Mouse (Mus musculus) layer of hippocampus, adult 6 months (tissue): Measurements from ENCODE around the gene Usp45. TPM values are rescaled to one million over a fixed set of nuclear protein-coding genes. Genes with fewer than 3 reads are reported as not detected.

ENCODE experiments used
- long read RNA-seq, 2 experiments: library from polyadenylated mRNA; unstranded; transcript quantifications; one replicate each; pipeline ENCODE4 v2.0.0; 2019 to 2020
- polyA plus RNA-seq: library from polyadenylated mRNA; unstranded; fragments of <200 nt; fragmentation: Nextera tagmentation; gene quantifications from 2 replicates; pipeline ENCODE4 v1.2.3, GENCODE M21; 2021

The Usp45 gene
- 9.9 and 11.6 TPM in 2 replicates for polyA plus RNA-seq
- long read RNA-seq, experiment 1, full-length matches to known transcripts = 5 of 17 reads
- long read RNA-seq, experiment 1, partial matches to known transcripts = 5 of 17 reads
- long read RNA-seq, experiment 1, other reads (novel, unspliced or antisense) = 7 of 17 reads
- long read RNA-seq, experiment 2, full-length matches to known transcripts = 11 of 33 reads
- long read RNA-seq, experiment 2, partial matches to known transcripts = 16 of 33 reads
- long read RNA-seq, experiment 2, other reads (novel, unspliced or antisense) = 6 of 33 reads

DNA sequence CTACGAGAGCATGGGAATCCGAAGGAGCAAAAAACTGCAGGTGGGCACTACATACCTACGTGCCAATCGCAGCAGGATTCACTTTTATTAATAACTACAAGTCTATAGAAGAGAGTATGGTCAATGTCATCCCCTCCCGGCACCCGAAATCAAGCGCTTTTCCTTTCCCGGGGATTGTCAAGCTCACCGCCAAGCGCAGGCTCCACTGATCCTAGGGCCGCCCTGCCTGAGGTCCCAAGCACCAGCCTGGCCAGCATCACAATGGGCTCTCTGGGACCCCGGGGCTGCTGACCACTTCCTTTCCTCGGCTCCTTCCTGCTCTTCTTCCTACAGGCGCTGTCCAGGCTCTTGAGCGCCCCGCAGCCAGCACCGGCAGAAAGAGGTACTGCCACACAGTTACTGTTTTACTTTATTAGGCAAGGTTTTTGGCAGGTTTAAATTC, at the start of gene Usp45, which contains the start of gene Tstd3:
Gene Usp45 (plus strand): TSS at position 294 of the 442 bp plus-strand sequence.
Gene Tstd3 (minus strand): TSS at position 350 of the 442 bp plus-strand sequence.

DNA sequence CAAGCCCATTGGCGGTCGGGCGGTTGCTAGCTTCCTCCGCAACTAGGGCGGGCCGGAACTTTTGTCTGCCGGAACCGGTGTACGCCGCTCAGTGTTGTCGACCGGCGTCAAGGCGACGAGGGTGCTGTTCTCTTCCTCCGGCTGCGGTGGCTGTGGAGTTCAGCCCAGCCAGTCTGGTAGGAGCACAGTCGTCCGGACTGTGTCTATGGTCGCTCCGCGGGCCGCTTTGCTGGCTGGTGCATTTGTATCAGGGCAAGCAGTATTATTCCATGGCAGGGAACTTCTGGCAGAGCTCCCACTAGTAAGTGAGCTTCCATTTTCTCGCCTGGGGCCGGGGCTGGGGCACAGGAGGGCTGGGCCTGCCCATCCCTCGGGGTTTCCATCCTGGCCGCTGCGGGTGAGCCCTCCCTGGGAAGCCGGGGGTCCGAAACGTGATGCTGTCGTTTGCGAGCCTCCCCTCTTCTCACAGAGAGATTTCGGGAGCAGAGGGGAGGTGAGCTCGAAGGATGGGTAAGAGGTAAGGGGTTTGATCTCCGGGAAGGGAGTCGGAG, 39.3 kb upstream of the Usp45 start, which contains the start of gene Ccnc:
Gene Ccnc (plus strand): TSS at position 87 of the 551 bp plus-strand sequence.

DNA sequence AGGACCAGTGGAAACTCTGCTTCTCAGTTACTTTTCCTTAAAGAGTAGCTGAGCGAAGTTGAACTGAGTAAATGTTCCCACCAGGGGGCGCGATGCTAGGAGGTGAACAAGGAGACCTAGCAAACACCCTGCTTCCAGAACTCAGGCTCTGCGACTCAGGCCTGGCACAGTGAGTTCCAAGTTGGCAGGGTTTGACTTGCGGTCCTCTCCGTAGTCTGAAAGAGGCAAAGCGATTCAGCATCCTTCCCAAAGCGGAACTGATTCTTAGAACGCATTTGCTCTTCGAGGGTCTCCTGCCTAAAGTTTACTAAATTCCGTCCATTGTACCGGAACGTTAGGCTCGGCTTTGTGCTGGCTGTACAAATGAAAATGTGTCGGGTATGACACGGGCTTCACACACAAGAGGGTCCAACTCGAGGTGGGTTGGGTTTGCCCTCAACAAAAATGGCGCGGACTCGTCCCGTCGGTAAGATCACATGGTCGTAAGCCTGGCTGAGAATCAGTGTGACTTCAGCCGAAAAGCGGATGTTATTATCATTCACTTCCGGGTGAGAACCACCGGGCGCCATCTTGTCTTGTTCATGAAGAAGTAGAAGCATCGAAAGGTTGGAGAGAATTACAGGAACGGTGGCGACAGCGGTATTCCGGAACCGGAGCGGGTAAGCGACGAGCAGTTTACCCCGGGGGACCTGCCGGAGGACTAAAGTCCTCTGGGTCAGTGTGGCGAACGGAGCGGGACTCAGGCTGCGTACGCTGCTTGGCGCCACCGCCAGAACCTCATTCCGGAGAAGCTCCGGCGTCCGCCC, 80.7 kb downstream of the Usp45 start, which contains the start of gene Pnisr:
Gene Pnisr (plus strand): TSS at position 103 of the 806 bp plus-strand sequence.

GRCm38 (mm10) chr4:21879565-21880220, 112.7 kb downstream of the Usp45 start, which contains the start of gene Coq3:
Gene Coq3, plus strand, starts transcription at chr4:21879673.

Other genes with a start within 250 kb of the Usp45 start
- not detected in 2 replicates for gene Prdm13, start 81.2 kb upstream of the Usp45 start, polyA plus RNA-seq
- gene Ccnc, start 39.5 kb upstream of the Usp45 start, polyA plus RNA-seq = 38.0 and 40.9 TPM in 2 replicates
- gene Tstd3, start 56 bp downstream of the Usp45 start, polyA plus RNA-seq = 21.7 and 22.3 TPM in 2 replicates
- 50.7 and 53.1 TPM in 2 replicates for gene Pnisr, start 80.4 kb downstream of the Usp45 start, polyA plus RNA-seq
- 11.3 and 12.2 TPM in 2 replicates for gene Coq3, start 112.5 kb downstream of the Usp45 start, polyA plus RNA-seq
- 4.5 and 4.7 TPM in 2 replicates for gene Faxc, start 164.2 kb downstream of the Usp45 start, polyA plus RNA-seq